Mouse (Mus musculus): ENCODE data around the gene Shroom3. TPM values are rescaled to one million over a fixed set of nuclear protein-coding genes. Genes with fewer than 3 reads are reported as not detected.

The Shroom3 gene
- polyA plus RNA-seq, 1 experiment, result 0.38 TPM

DNA sequence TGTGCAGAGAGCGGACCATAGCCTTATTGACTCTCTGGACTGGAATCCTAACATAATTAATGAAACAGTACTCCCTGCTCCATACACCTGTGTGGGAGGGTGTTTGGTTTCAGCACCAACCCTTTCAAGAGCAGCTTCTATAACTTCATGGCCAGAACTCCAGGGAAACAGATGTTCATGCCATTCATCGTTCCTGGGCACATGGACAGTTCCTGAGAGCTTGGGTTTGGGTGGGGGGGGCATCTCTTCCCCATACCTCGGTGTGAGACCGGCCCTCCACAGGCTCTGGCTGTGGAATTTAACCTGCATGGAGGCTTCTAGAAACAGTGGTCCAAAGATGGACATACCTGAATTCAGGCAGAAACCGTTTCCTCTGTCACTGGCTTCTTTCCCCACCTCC is 59.5 kb downstream of the Shroom3 start:
- Histone ChIP-seq H3K9me3 (peaks cover 10% of the 10 kb centered on the region; the same call in 1 of the 2 replicates), H3K4me1 (no peaks in the 10 kb centered on the region), H3K4me3 (replicated peaks) (no peak overlapping the region), H3K36me3 (replicated peaks; ENCODE audit: low read length) (no peaks in the 10 kb centered on the region), H3K27me3 (replicated peaks) (no peaks in the 10 kb centered on the region)
- TF ChIP-seq GATA1 (IDR thresholded peaks at IDR 0.05; ENCODE audit: borderline replicate concordance, low read length), result no peak
- TF ChIP-seq FLI1 (IDR thresholded peaks at IDR 0.05; ENCODE audit: low read length), result no peak

DNA sequence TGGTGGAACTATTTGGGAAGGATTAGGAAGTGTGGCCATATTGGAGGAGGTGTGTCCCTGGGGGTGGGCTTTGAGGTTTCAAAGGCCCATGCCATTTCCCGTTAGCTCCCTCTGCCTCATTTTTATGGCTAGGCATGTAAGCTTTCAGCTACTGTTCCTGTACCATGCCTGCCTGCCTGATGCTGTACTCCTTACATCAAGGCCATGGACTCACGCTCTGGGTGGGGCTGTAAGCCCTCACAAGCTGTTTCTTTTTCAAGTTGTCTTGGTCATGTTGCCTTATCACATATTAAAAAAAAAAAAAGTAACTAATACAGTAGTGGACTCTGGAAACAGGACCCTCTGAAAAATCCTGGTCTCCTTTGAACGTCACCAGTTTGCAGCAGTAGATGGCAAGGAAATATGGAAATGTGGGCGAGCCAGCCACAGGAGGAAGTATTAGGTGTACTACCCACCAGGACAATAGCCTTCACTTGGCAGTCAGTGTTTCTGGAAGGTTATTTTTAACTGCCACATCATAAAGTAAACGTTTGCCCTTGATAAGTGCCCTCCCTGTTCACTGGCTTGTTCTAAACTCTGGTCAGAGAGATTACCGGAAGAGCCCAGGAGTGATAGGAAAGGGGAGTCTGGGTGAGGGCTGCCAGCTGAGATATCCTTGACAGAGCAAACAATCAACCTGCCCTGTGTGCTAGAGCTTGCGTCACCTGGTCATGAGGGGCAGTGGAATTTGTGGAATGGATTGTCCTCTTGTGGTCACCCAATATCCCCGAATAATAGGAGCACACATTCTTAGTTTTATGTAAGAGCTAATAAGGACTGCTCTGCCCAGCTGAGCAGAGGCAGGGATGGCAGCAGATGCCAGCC is 62.4 kb downstream of the Shroom3 start:
- Histone ChIP-seq H3K36me3 (replicated peaks; ENCODE audit: low read length) (no peaks in the 10 kb centered on the region), H3K27me3 (replicated peaks) (no peaks in the 10 kb centered on the region), H3K4me1 (no peaks in the 10 kb centered on the region), H3K4me3 (replicated peaks) (no peak overlapping the region), H3K9me3 (peaks cover 10% of the 10 kb centered on the region; the same call in 1 of the 2 replicates)
- no peak for TF ChIP-seq GATA1 (IDR thresholded peaks at IDR 0.05; ENCODE audit: borderline replicate concordance, low read length)

DNA sequence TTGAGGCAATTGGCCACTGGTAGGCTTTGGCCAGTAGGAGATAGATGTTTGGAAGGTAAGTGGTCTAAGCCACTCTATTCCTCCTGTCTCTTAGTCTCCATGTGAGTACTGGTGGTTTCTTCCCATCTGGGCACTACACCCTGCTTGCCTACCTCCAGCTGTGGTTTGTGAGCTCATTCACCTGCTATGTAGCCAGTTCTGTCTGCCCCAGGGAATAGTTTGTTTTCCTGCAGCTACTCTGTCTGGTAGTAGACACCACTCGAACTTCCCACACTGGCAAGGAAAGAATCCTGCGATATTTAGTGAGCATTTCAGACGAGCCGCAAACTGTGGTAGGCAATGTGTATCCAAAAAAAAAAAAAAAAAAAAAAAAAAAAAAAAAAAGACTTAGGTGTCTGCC is 68.3 kb downstream of the Shroom3 start:
- H3K36me3 ChIP-seq (replicated peaks; ENCODE audit: low read length), result no peaks in the 10 kb centered on the region
- H3K9me3 ChIP-seq, result 0 out of 2 replicates have a peak, but pooled peaks cover 3% of the 10 kb centered on the region
- TF ChIP-seq GATA1 (IDR thresholded peaks at IDR 0.05; ENCODE audit: borderline replicate concordance, low read length) (no peak), FLI1 (IDR thresholded peaks at IDR 0.05; ENCODE audit: low read length) (no peak)
- no peaks in the 10 kb centered on the region for H3K4me1 ChIP-seq
- no peak overlapping the region for H3K4me3 ChIP-seq (replicated peaks)
- no peaks in the 10 kb centered on the region for H3K27me3 ChIP-seq (replicated peaks)

- no peak overlapping the region for H3K4me3 ChIP-seq (replicated peaks)
- no peaks in the 10 kb centered on the region for H3K4me1 ChIP-seq
- no peaks in the 10 kb centered on the region for H3K36me3 ChIP-seq (replicated peaks; ENCODE audit: low read length)
- H3K9me3 ChIP-seq, result 0 out of 2 replicates have a peak, but pooled peaks cover 8% of the 10 kb centered on the region
- no peaks in the 10 kb centered on the region for H3K27me3 ChIP-seq (replicated peaks)
- TF ChIP-seq GATA1 (IDR thresholded peaks at IDR 0.05; ENCODE audit: borderline replicate concordance, low read length) (no peak), FLI1 (IDR thresholded peaks at IDR 0.05; ENCODE audit: low read length) (no peak)
Observed at GRCm38 (mm10) chr5:92755241-92755775, 72.1 kb downstream of the Shroom3 start.

- H3K36me3 ChIP-seq (replicated peaks; ENCODE audit: low read length), result no peaks in the 10 kb centered on the region
- H3K27me3 ChIP-seq (replicated peaks), result no peaks in the 10 kb centered on the region
- no peaks in the 10 kb centered on the region for H3K4me1 ChIP-seq
- H3K9me3 ChIP-seq, result 0 out of 2 replicates have a peak, but pooled peaks cover 5% of the 10 kb centered on the region
- H3K4me3 ChIP-seq (replicated peaks), result no peak overlapping the region
- TF ChIP-seq FLI1 (IDR thresholded peaks at IDR 0.05; ENCODE audit: low read length) (no peak), GATA1 (IDR thresholded peaks at IDR 0.05; ENCODE audit: borderline replicate concordance, low read length) (no peak)
Observed at GRCm38 (mm10) chr5:92759156-92759745, 76.0 kb downstream of the Shroom3 start.

DNA sequence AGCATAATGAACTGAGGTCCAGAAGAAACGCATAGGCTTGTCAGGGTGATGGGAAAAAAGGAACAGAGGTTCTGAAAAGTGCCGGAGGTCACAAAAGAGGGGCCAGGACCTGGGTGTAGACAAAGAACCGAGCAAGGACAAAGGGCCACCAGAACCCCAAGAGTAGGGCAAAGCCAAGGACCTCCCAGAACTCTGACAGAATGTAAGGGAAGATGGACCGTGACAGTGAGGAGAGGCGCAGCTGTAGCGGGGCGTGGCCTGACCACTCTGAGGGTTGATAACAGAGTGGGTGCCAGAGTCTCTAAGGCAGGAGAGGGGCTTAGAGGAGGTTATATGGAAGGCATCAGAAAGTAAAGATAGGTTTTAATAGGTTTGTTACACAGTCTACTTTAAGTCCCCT is 77.3 kb downstream of the Shroom3 start:
- H3K36me3 ChIP-seq (replicated peaks; ENCODE audit: low read length), result no peaks in the 10 kb centered on the region
- H3K9me3 ChIP-seq, result 0 out of 2 replicates have a peak, but pooled peaks cover 5% of the 10 kb centered on the region
- no peak overlapping the region for H3K4me3 ChIP-seq (replicated peaks)
- H3K4me1 ChIP-seq, result no peaks in the 10 kb centered on the region
- H3K27me3 ChIP-seq (replicated peaks), result no peaks in the 10 kb centered on the region
- TF ChIP-seq FLI1 (IDR thresholded peaks at IDR 0.05; ENCODE audit: low read length) (no peak), GATA1 (IDR thresholded peaks at IDR 0.05; ENCODE audit: borderline replicate concordance, low read length) (no peak)

DNA sequence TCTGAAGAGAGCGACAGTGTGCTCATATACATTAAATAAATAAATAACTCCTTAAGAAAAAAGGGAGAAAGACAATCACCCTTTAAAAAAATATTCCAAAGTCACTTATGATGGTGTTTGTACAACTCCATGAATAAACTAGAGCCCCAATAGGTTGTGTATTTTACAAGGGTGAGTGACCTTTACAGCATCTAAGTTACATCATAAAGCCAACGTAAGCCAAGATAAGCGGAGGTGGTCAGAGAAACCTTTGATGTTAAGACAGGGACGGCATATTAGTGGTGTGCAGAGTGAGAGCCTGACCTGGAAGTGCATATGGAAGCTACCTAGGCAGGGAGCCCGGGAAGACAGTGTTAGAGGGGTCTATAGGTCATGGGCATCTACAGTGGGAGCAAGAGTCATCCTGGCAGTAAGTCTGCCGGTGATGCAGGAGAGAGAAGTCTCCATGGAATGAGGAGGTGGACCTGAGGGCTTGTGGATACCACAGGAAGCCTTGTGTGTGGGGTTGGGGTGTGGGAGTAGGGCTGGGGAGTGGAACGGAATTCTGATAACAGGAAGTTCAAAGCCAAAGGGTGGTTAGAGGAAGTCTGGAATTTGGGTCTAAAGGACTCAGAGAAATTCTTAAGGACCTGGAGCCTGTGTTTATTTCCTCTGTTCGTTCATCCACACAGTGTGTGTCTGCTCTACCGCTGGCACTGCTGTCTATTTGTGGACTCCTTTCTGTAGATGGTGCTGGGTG is 78.5 kb downstream of the Shroom3 start:
- Histone ChIP-seq H3K4me3 (replicated peaks) (no peak overlapping the region), H3K36me3 (replicated peaks; ENCODE audit: low read length) (no peaks in the 10 kb centered on the region), H3K27me3 (replicated peaks) (no peaks in the 10 kb centered on the region), H3K9me3 (0 out of 2 replicates have a peak, but pooled peaks cover 5% of the 10 kb centered on the region), H3K4me1 (no peaks in the 10 kb centered on the region)
- TF ChIP-seq GATA1 (IDR thresholded peaks at IDR 0.05; ENCODE audit: borderline replicate concordance, low read length) (no peak), FLI1 (IDR thresholded peaks at IDR 0.05; ENCODE audit: low read length) (no peak)

DNA sequence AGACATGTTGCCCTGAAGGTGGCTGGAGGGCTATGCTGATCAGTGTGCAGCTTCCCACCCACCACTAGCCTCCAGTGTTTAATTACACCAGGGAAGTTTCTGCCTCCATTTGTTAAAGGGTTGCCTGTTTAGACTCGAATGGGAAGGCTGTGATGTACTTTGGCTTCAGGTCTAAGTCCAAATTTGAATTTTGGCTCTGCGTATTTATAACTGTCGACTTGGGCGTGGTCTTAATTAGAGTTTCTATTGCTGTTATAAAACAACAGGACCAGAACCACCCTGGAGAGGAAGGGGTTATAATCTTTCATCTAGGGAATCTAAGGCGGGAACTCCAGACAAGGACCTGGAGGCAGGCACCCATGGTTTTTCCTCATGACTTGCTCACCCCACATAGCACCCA is 79.2 kb downstream of the Shroom3 start:
- no peaks in the 10 kb centered on the region for H3K27me3 ChIP-seq (replicated peaks)
- no peak for TF ChIP-seq GATA1 (IDR thresholded peaks at IDR 0.05; ENCODE audit: borderline replicate concordance, low read length)
- TF ChIP-seq FLI1 (IDR thresholded peaks at IDR 0.05; ENCODE audit: low read length), result no peak
- 0 out of 2 replicates have a peak, but pooled peaks cover 5% of the 10 kb centered on the region for H3K9me3 ChIP-seq
- H3K4me3 ChIP-seq (replicated peaks), result no peak overlapping the region
- no peaks in the 10 kb centered on the region for H3K36me3 ChIP-seq (replicated peaks; ENCODE audit: low read length)
- H3K4me1 ChIP-seq, result no peaks in the 10 kb centered on the region

GRCm38 (mm10) chr5:92763546-92763952 is 80.3 kb downstream of the Shroom3 start:
- Histone ChIP-seq H3K4me3 (replicated peaks) (no peak overlapping the region), H3K27me3 (replicated peaks) (no peaks in the 10 kb centered on the region), H3K36me3 (replicated peaks; ENCODE audit: low read length) (no peaks in the 10 kb centered on the region), H3K4me1 (no peaks in the 10 kb centered on the region), H3K9me3 (peaks cover 5% of the 10 kb centered on the region)
- TF ChIP-seq FLI1 (IDR thresholded peaks at IDR 0.05; ENCODE audit: low read length), result no peak
- TF ChIP-seq GATA1 (IDR thresholded peaks at IDR 0.05; ENCODE audit: borderline replicate concordance, low read length), result no peak
